Mouse (Mus musculus) macrophage (primary cell): ENCODE measurements at regions not wholly inside any gene's neighbourhood (a gene's known extent, or its start where the extent isn't known, plus 50 kb on each side); places are given as distances from the start of the nearest gene placed in this dataset.

Experiments
- H3K27ac ChIP-seq: fragments of 350-480 bp; formaldehyde crosslinking; 2 replicates; pipeline ENCODE4 v1.9.0; 2021
- H3K36me3 ChIP-seq: fragments of 350-480 bp; formaldehyde crosslinking; 2 replicates; pipeline ENCODE4 v1.9.0; 2021; ENCODE audit errors: inconsistent target
- H3K4me3 ChIP-seq: fragments of 350-480 bp; formaldehyde crosslinking; 2 replicates; pipeline ENCODE4 v1.9.0; 2021; ENCODE audit errors: inconsistent target
- H3K79me2 ChIP-seq: fragments of 350-480 bp; formaldehyde crosslinking; 2 replicates; pipeline ENCODE4 v1.9.0; 2021; ENCODE audit errors: inconsistent target
- WGBS: methylation state at CpG from one replicate; pipeline ENCODE4 v1.1.7; 2026; ENCODE audit warnings: inconsistent platforms; ENCODE audit not compliant: missing documents; 5-methylcytosine and 5-hydroxymethylcytosine counted together

DNA sequence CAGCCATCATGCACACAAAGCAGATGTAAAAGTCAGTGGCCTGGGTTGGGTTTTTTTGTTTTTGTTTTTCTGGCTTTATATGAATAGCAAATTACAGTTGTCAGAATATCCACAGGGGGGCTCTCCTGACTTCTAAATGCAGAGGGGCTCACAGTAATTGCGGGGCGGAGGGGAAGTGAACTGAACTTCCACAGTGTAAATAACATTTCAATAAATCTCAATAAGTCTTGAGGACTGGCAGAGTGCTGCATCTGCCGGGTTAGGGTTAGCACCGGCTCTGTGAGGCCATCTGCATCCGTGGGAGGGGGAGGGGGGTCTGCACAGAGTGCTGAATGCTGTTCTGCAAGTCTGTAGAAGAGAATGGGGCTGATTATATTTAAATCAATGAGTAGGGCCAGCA lies 50.3 kb upstream of the Arl4c start:
- no peaks in the 10 kb centered on the region for H3K79me2 ChIP-seq
- no peaks in the 10 kb centered on the region for H3K36me3 ChIP-seq
- no peak overlapping the region for H3K4me3 ChIP-seq
- H3K27ac ChIP-seq = no peak overlapping the region
- 13% methylated on average over 5 of the region's 5 CpGs for WGBS

DNA sequence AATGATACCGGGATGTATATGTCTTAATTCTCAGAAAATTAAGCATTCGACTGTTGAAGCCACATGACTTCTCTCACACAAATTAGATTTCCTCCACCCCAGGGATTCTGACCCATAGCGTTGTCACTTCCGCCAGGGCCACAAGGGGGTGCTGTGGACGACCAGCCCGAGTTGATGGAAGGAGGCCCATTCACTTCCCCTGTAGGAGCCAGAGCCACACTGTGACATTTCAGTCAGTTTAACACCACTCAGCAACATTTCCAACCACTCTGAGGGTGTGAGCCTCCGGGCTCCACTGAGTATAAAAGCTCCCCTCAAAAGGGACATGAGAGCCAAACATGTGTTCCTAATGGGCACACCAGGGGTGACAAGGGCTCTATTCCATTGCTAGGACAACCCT lies 54.6 kb upstream of the Arl4c start:
- Histone ChIP-seq H3K79me2 (no peaks in the 10 kb centered on the region), H3K4me3 (no peak overlapping the region), H3K27ac (no peak overlapping the region), H3K36me3 (no peaks in the 10 kb centered on the region)
- WGBS = 64% methylated on average over 7 of the region's 7 CpGs

DNA sequence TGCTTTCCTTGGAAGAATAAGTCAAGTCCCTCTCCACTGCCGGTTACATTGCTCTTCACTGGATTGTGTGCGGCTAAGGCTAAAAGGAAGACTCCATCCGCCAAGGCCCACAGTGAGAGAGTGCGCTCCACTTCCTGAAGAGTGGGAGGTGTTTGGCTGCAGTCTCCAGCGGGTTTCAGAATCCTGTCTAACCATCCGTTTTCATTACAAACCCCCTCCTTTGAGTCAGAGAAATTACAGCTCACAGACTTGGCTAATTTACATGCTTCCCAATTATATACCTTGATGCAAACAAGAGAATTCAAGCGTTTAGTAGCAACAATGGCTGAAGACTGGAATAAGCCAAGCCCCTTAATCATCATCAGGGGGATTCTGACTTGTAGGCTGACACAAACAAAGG lies 55.1 kb upstream of the Arl4c start:
- H3K36me3 ChIP-seq = no peaks in the 10 kb centered on the region
- WGBS = 78% methylated on average over 7 of the region's 7 CpGs
- no peaks in the 10 kb centered on the region for H3K79me2 ChIP-seq
- H3K27ac ChIP-seq = no peak overlapping the region
- no peak overlapping the region for H3K4me3 ChIP-seq

DNA sequence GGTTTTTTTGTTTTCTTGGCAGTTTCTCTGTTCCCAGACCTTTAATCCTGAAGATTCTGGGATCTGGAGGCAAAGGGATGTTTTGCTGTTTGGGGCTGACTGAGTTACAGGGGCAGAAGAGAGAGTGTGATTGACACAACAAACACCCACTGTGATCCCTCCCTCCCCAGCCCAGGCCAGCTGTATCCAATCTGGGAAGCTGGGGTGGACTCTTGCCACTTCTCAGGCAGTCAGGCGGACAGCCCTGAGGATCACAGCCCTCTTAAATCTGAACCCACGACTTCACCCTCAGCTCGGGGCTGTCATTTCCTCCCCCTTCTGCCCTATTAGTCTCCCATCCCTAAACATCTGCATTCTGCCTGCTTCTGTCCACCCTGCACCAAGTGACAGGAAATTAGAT lies 55.7 kb upstream of the Arl4c start:
- H3K27ac ChIP-seq = no peak overlapping the region
- 69% methylated on average over 3 of the region's 3 CpGs for WGBS

GRCm38 (mm10) chr1:88760643-88761042 lies 58.6 kb upstream of the Arl4c start:
- Histone ChIP-seq H3K79me2 (no peaks in the 10 kb centered on the region), H3K4me3 (no peak overlapping the region), H3K36me3 (no peaks in the 10 kb centered on the region), H3K27ac (no peak overlapping the region)
- WGBS = 71% methylated on average over 11 of the region's 11 CpGs

More for the DNA sequence above, 55.7 kb upstream of the Arl4c start:
- Histone ChIP-seq H3K36me3 (no peaks in the 10 kb centered on the region), H3K79me2 (no peaks in the 10 kb centered on the region), H3K4me3 (no peak overlapping the region)

GRCm38 (mm10) chr1:88761121-88761520 lies 59.1 kb upstream of the Arl4c start:
- WGBS = 92% methylated on average over 5 of the region's 6 CpGs
- no peak overlapping the region for H3K4me3 ChIP-seq
- H3K36me3 ChIP-seq = no peaks in the 10 kb centered on the region
- H3K27ac ChIP-seq = no peak overlapping the region
- H3K79me2 ChIP-seq = no peaks in the 10 kb centered on the region

- Histone ChIP-seq H3K36me3 (no peaks in the 10 kb centered on the region), H3K4me3 (no peak overlapping the region), H3K79me2 (no peaks in the 10 kb centered on the region), H3K27ac (no peak overlapping the region)
- WGBS = 52% methylated on average over 6 of the region's 6 CpGs
Observed at GRCm38 (mm10) chr1:88763725-88764364, 61.8 kb upstream of the Arl4c start.

DNA sequence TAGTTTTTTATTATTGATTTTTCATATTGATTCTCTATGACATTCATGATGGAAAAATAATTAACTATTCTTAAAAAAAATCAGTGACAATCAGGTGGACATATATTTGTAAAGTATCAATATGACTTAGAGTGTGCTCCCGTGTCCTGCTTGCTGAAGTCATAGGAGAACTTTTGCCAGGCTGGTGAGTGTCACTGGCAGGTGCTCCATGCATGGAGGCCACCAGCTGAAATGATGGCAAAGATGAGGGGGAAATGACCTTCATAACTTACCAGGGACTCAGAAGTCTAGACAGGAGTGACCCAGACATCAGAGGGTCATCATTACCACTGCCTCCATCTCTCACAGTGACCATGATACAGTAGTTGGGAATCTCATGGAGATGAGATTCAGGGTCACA lies 62.5 kb upstream of the Arl4c start:
- no peak overlapping the region for H3K4me3 ChIP-seq
- H3K79me2 ChIP-seq = no peaks in the 10 kb centered on the region
- H3K27ac ChIP-seq = no peak overlapping the region
- H3K36me3 ChIP-seq = no peaks in the 10 kb centered on the region
- WGBS = 88% methylated on average over 1 of the region's 1 CpGs

GRCm38 (mm10) chr1:88777009-88777408 lies 75.0 kb upstream of the Arl4c start:
- 83% methylated on average over 5 of the region's 5 CpGs for WGBS
- H3K79me2 ChIP-seq = no peaks in the 10 kb centered on the region
- no peak overlapping the region for H3K4me3 ChIP-seq
- no peaks in the 10 kb centered on the region for H3K36me3 ChIP-seq
- no peak overlapping the region for H3K27ac ChIP-seq

GRCm38 (mm10) chr1:88780262-88780661 lies 78.2 kb upstream of the Arl4c start:
- Histone ChIP-seq H3K36me3 (no peaks in the 10 kb centered on the region), H3K27ac (no peak overlapping the region), H3K79me2 (no peaks in the 10 kb centered on the region), H3K4me3 (no peak overlapping the region)
- WGBS = 87% methylated on average over 4 of the region's 4 CpGs

- H3K36me3 ChIP-seq = no peaks in the 10 kb centered on the region
- H3K27ac ChIP-seq = no peak overlapping the region
- H3K4me3 ChIP-seq = no peak overlapping the region
- H3K79me2 ChIP-seq = no peaks in the 10 kb centered on the region
- WGBS = 84% methylated on average over 4 of the region's 4 CpGs
Observed at GRCm38 (mm10) chr1:88783083-88783482, 81.1 kb upstream of the Arl4c start.

DNA sequence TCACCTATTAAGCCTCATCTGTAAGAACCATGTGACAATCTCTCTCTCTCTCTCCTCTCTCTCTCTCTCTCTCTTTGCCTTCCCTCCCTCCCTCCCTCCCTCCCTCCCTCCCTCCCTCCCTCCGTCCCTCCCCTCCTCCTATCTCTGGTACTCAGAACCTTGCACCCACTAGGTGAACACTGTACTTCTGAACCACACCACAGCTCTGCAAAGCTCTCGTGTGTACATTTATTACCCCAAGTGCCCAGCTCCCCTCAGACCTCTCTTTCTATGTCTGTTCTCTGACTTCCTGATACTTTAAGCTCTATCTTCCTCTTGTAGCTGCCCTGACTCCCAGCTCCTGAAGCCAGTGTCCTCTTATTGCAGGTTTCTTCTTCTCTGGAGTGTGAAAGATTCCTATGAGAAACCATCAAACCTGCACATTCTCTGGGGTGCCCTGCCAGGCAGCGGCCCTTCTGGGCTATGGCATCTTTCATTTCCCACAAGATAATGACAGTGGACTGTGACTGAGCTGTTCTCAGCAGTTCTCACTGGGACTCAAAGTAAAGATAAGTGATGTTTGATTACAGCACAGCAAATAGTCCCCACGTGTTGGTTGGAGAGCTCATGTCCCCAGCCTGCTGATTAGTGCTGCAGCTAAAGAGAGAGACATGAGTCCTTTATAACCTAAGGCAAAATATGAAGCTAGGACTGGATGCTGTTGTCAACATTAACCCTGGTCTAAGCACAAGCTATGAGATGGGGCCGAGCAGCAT lies 83.0 kb upstream of the Arl4c start:
- no peak overlapping the region for H3K4me3 ChIP-seq
- H3K79me2 ChIP-seq = no peaks in the 10 kb centered on the region
- WGBS = 62% methylated on average over 4 of the region's 5 CpGs
- no peak overlapping the region for H3K27ac ChIP-seq
- no peaks in the 10 kb centered on the region for H3K36me3 ChIP-seq

DNA sequence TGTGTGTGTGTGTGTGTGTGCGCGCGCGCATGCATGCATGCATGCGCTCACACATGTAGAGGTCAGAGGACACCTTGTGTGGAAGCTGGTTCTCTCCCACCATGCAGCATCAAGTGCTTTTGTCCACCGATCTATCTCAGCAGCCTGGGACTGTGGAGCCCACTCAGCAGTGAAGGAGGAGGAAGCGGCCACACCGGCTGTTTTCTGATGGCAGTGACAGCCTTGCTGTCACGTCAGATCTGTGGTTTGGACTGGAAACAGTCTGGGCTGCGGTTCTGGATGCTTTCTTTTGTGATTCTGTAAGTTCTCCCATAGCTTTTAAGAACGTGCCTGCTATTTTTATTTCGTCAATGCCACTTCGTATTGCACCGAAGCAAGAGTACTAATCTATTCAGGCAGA lies 84.0 kb upstream of the Arl4c start:
- H3K36me3 ChIP-seq = no peaks in the 10 kb centered on the region
- 27% methylated on average over 11 of the region's 14 CpGs for WGBS
- H3K27ac ChIP-seq = no peak overlapping the region
- no peaks in the 10 kb centered on the region for H3K79me2 ChIP-seq
- H3K4me3 ChIP-seq = no peak overlapping the region

- 95% methylated on average over 7 of the region's 7 CpGs for WGBS
- no peaks in the 10 kb centered on the region for H3K36me3 ChIP-seq
- H3K27ac ChIP-seq = no peak overlapping the region
- H3K4me3 ChIP-seq = no peak overlapping the region
- H3K79me2 ChIP-seq = no peaks in the 10 kb centered on the region
Observed at GRCm38 (mm10) chr1:88790674-88791073, 88.7 kb upstream of the Arl4c start.

GRCm38 (mm10) chr1:88794926-88795325 lies 92.9 kb upstream of the Arl4c start:
- H3K27ac ChIP-seq = no peak overlapping the region
- H3K79me2 ChIP-seq = no peaks in the 10 kb centered on the region
- no peak overlapping the region for H3K4me3 ChIP-seq
- 94% methylated on average over 10 of the region's 10 CpGs for WGBS
- no peaks in the 10 kb centered on the region for H3K36me3 ChIP-seq
